Mouse (Mus musculus): ENCODE measurements around the gene Olfr596. TPM values are rescaled to one million over a fixed set of nuclear protein-coding genes. Genes with fewer than 3 reads are reported as not detected.
"Not testable (repeated sequence)": the region's sequence is repeated elsewhere in the genome, so short reads cannot be mapped to it uniquely, and the experiment has no call there.

Olfr596 gene
- polyA plus RNA-seq (2016; fragmentation: Nextera tagmentation; extraction: Ambion mirVana): not detected in 2 replicates

DNA sequence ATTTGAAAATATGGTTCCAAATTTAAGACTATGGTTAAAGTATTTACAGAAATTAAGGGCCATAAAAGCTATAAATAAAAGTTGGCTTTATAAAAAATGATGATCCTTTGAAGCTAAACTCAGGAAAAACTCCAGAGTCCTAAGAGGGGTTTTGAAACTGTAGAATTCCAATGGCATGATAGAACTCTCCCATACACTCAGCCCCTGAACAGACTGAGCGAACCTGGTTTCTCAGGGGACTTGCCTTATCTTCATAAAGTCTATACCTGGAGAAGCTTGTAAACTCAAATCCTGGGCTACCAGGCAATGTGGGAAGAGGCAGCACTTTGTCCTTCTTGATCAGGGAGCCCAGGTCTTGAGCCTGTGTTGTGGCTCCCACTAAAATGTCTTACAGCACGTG is at the start of gene Olfr596:
Olfr596 (plus strand) TSS at position 301 of the 400 bp plus-strand sequence.
- not testable (repeated sequence) for H3K36me3 ChIP-seq; H3K4me1 ChIP-seq (replicated peaks); H3K9me3 ChIP-seq; H3K27ac ChIP-seq; H3K27me3 ChIP-seq (ENCODE audit: insufficient read depth, poor library complexity, severe bottlenecking); H3K4me3 ChIP-seq; DNase-seq (ENCODE audit: low spot score)
- WGBS: 83% methylated on average over 2 of the region's 2 CpGs

DNA sequence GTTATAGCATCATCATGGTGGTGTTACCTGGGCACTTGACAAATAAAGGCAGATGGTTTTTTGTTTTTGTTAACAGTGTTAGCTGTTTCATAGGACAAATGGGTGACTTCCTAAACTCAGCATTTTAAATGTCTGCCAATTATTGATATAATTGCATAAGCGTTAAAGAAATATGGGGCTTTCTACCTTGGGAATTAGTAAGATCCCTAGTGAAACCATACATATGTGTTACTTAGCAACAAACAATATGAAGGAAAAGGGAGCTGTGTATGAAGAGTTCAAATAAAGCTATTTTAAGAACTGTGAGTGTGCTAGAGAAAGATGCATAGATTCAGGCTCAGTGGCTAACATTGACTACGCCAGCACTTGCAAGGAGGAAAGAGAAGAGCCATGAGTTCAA is 10.6 kb downstream of the Olfr596 start, which contains the start of gene Olfr597:
Olfr597 (plus strand) TSS at position 301 of the 400 bp plus-strand sequence.
- 95% methylated on average over 2 of the region's 2 CpGs for WGBS
- H3K27ac ChIP-seq; H3K9me3 ChIP-seq; DNase-seq (ENCODE audit: low spot score); H3K36me3 ChIP-seq; H3K4me3 ChIP-seq; H3K27me3 ChIP-seq (ENCODE audit: insufficient read depth, poor library complexity, severe bottlenecking); H3K4me1 ChIP-seq (replicated peaks): not testable (repeated sequence)

DNA sequence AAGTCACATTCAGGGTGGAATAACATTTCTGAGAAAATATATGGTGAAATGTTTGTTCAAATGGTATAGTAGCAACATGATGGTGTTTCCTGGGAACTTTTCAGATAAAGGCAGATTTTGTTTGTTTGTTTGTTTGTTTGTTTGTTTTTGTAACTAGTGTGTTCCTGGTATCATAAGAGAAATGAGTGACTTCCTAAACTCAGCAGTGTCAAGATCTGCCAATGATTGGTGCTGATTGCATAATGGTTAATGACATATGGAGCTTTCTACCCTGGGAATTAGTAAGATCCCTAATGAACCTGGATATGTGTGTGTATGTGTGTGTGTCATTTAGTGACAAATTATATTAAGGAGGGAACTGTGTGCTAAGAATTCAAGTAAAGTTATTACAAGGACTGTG is 17.8 kb downstream of the Olfr596 start, which contains the start of gene Olfr598:
Olfr598 (plus strand) TSS at position 301 of the 400 bp plus-strand sequence.
- H3K4me3 ChIP-seq: no peak within 1 kb of the TSS
- no peaks in the 10 kb centered on the region for H3K27me3 ChIP-seq (ENCODE audit: insufficient read depth, poor library complexity, severe bottlenecking)
- H3K4me1 ChIP-seq (replicated peaks): no peaks in the 10 kb centered on the region
- no peaks in the 10 kb centered on the region for H3K36me3 ChIP-seq
- H3K27ac ChIP-seq: no peak within 1 kb of the TSS
- H3K9me3 ChIP-seq: no peaks in the 10 kb centered on the region
- DNase-seq (ENCODE audit: low spot score): no peak

DNA sequence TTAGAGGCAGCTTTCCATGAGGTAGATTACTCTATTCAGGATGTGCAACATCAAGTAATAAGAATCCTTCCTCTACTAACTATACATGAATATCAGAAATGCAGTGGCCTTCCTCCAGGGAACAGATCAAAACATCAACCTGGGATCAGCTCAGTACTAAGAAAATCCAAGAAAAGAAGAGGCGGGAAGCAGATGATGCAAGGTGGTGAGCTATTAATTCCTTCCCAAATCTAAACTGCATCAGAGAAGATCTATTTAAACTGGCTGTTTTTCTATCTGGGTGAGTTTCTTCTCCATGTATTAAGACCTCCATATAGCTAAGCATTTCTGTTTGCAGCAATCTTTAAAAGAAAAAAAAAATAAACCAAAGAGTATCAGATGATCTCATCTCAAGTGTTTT is 30.2 kb downstream of the Olfr596 start, which contains the start of gene Olfr599:
Olfr599 (plus strand) TSS at position 301 of the 400 bp plus-strand sequence.
- H3K27me3 ChIP-seq (ENCODE audit: insufficient read depth, poor library complexity, severe bottlenecking): no peaks in the 10 kb centered on the region
- H3K36me3 ChIP-seq: no peaks in the 10 kb centered on the region
- no peak for DNase-seq (ENCODE audit: low spot score)
- 92% methylated on average over 1 of the region's 1 CpGs for WGBS
- no peaks in the 10 kb centered on the region for H3K4me1 ChIP-seq (replicated peaks)
- no peaks in the 10 kb centered on the region for H3K9me3 ChIP-seq
- H3K4me3 ChIP-seq: no peak within 1 kb of the TSS
- no peak within 1 kb of the TSS for H3K27ac ChIP-seq

DNA sequence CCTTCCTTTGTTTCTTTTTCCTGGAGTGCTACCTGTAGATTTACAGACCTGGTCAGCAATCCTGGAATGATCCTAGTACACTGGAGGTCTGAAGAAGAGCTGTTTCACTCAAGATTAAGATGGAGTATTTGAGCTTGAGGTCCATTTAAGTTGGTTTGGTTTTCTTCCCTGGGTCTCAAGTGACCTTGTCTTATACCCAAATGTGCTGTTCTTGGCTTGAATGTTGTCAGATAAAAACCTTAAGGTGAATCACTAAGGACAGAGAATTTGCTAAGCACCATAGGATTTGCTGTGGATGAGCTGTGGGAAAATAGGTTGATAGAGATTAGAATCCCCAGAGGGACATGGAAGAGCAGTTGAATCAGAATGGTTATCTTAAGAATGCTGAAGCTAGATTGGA is 44.1 kb downstream of the Olfr596 start, which contains the start of gene Olfr600:
Olfr600 (minus strand) TSS at position 101 of the 400 bp plus-strand sequence.
- DNase-seq (ENCODE audit: low spot score): no peak

More for the DNA sequence above, 44.1 kb downstream of the Olfr596 start, which contains the start of gene Olfr600:
- no peaks in the 10 kb centered on the region for H3K36me3 ChIP-seq
- no peaks in the 10 kb centered on the region for H3K4me1 ChIP-seq (replicated peaks)
- no peak within 1 kb of the TSS for H3K27ac ChIP-seq
- no peak within 1 kb of the TSS for H3K4me3 ChIP-seq
- no peaks in the 10 kb centered on the region for H3K9me3 ChIP-seq
- H3K27me3 ChIP-seq (ENCODE audit: insufficient read depth, poor library complexity, severe bottlenecking): no peaks in the 10 kb centered on the region

Other genes with a start within 250 kb of the Olfr596 start
- not detected in 2 replicates for gene Olfr584, start 223.8 kb upstream of the Olfr596 start, polyA plus RNA-seq (2016; fragmentation: Nextera tagmentation; extraction: Ambion mirVana)
- gene Olfr585, start 207.9 kb upstream of the Olfr596 start, polyA plus RNA-seq (2016; fragmentation: Nextera tagmentation; extraction: Ambion mirVana): not detected in 2 replicates
- not detected in 2 replicates for gene Olfr586, start 180.0 kb upstream of the Olfr596 start, polyA plus RNA-seq (2016; fragmentation: Nextera tagmentation; extraction: Ambion mirVana)
- gene Olfr588-ps1, start 164.8 kb upstream of the Olfr596 start, polyA plus RNA-seq (2016; fragmentation: Nextera tagmentation; extraction: Ambion mirVana): not detected in 2 replicates
- not detected in 2 replicates for gene Olfr589, start 149.3 kb upstream of the Olfr596 start, polyA plus RNA-seq (2016; fragmentation: Nextera tagmentation; extraction: Ambion mirVana)
- gene Olfr591, start 127.3 kb upstream of the Olfr596 start, polyA plus RNA-seq (2016; fragmentation: Nextera tagmentation; extraction: Ambion mirVana): not detected in 2 replicates
- gene Olfr592, start 120.8 kb upstream of the Olfr596 start, polyA plus RNA-seq (2016; fragmentation: Nextera tagmentation; extraction: Ambion mirVana): not detected in 2 replicates
- gene Olfr593, start 93.8 kb upstream of the Olfr596 start, polyA plus RNA-seq (2016; fragmentation: Nextera tagmentation; extraction: Ambion mirVana): not detected in 2 replicates
- not detected in 2 replicates for gene Olfr594, start 88.7 kb upstream of the Olfr596 start, polyA plus RNA-seq (2016; fragmentation: Nextera tagmentation; extraction: Ambion mirVana)
- not detected in 2 replicates for gene Usp17ld, start 53.1 kb upstream of the Olfr596 start, polyA plus RNA-seq (2016; fragmentation: Nextera tagmentation; extraction: Ambion mirVana)
- gene Olfr597, start 10.7 kb downstream of the Olfr596 start, polyA plus RNA-seq (2016; fragmentation: Nextera tagmentation; extraction: Ambion mirVana): not detected in 2 replicates
- gene Olfr598, start 17.9 kb downstream of the Olfr596 start, polyA plus RNA-seq (2016; fragmentation: Nextera tagmentation; extraction: Ambion mirVana): not detected in 2 replicates
- gene Olfr599, start 30.3 kb downstream of the Olfr596 start, polyA plus RNA-seq (2016; fragmentation: Nextera tagmentation; extraction: Ambion mirVana): not detected in 2 replicates
- gene Olfr600, start 44.0 kb downstream of the Olfr596 start, polyA plus RNA-seq (2016; fragmentation: Nextera tagmentation; extraction: Ambion mirVana): not detected in 2 replicates
- gene Olfr601, start 57.0 kb downstream of the Olfr596 start, polyA plus RNA-seq (2016; fragmentation: Nextera tagmentation; extraction: Ambion mirVana): not detected in 2 replicates
- gene Olfr603, start 80.5 kb downstream of the Olfr596 start, polyA plus RNA-seq (2016; fragmentation: Nextera tagmentation; extraction: Ambion mirVana): not detected in 2 replicates
- not detected in 2 replicates for gene Usp17lc, start 109.4 kb downstream of the Olfr596 start, polyA plus RNA-seq (2016; fragmentation: Nextera tagmentation; extraction: Ambion mirVana)
- gene Olfr605, start 139.8 kb downstream of the Olfr596 start, polyA plus RNA-seq (2016; fragmentation: Nextera tagmentation; extraction: Ambion mirVana): not detected in 2 replicates
- not detected in 2 replicates for gene Olfr606, start 143.4 kb downstream of the Olfr596 start, polyA plus RNA-seq (2016; fragmentation: Nextera tagmentation; extraction: Ambion mirVana)
- not detected in 2 replicates for gene Olfr607, start 158.5 kb downstream of the Olfr596 start, polyA plus RNA-seq (2016; fragmentation: Nextera tagmentation; extraction: Ambion mirVana)
- not detected in 2 replicates for gene Olfr608, start 164.2 kb downstream of the Olfr596 start, polyA plus RNA-seq (2016; fragmentation: Nextera tagmentation; extraction: Ambion mirVana)
- gene Olfr609, start 192.4 kb downstream of the Olfr596 start, polyA plus RNA-seq (2016; fragmentation: Nextera tagmentation; extraction: Ambion mirVana): not detected in 2 replicates
- not detected in 2 replicates for gene Olfr610, start 206.5 kb downstream of the Olfr596 start, polyA plus RNA-seq (2016; fragmentation: Nextera tagmentation; extraction: Ambion mirVana)
- gene Olfr611, start 215.2 kb downstream of the Olfr596 start, polyA plus RNA-seq (2016; fragmentation: Nextera tagmentation; extraction: Ambion mirVana): not detected in 2 replicates
- not detected in 2 replicates for gene Olfr612, start 237.1 kb downstream of the Olfr596 start, polyA plus RNA-seq (2016; fragmentation: Nextera tagmentation; extraction: Ambion mirVana)
- gene Olfr613, start 242.4 kb downstream of the Olfr596 start, polyA plus RNA-seq (2016; fragmentation: Nextera tagmentation; extraction: Ambion mirVana): not detected in 2 replicates

All from hindbrain, embryonic 10.5 days (tissue).